Mouse (Mus musculus) forebrain, embryonic 14.5 days (tissue): Measurements from ENCODE around the gene Ube2d1. TPM values are rescaled to one million over a fixed set of nuclear protein-coding genes. Genes with fewer than 3 reads are reported as not detected.

Experiments
- ATAC-seq: fragments of 200-750 bp; cut with Nextera tagmentation; 2 replicates; pipeline ENCODE4 v1.8.0; 2017; ENCODE audit warnings: mild to moderate bottlenecking, moderate library complexity
- DNase-seq: peaks from one replicate; pipeline ENCODE4 v3.0.0-alpha.2; 2015; ENCODE audit warnings: low spot score
- H3K27ac ChIP-seq: fragments of 300-500 bp; sonication (generic); 2 replicates; pipeline ENCODE4 v1.5.1; 2014; ENCODE audit warnings: low read depth, mild to moderate bottlenecking, control low read depth, low read length, moderate library complexity
- H3K27me3 ChIP-seq: fragments of 300-500 bp; sonication (generic); replicated peaks from 2 replicates; pipeline ENCODE4 v1.6.1; 2014; ENCODE audit warnings: low read length, control low read depth, mixed read lengths; ENCODE audit not compliant: control insufficient read depth, insufficient read depth
- H3K36me3 ChIP-seq: fragments of 300-500 bp; sonication (generic); 2 replicates; pipeline ENCODE4 v1.6.1; 2014; ENCODE audit warnings: low read length, control low read depth; ENCODE audit not compliant: control insufficient read depth, insufficient read depth
- H3K4me1 ChIP-seq: fragments of 300-500 bp; sonication (generic); 2 replicates; pipeline ENCODE4 v1.6.1; 2014; ENCODE audit warnings: antibody characterized with exemption, low read length, control low read depth; ENCODE audit not compliant: control insufficient read depth, insufficient read depth
- H3K4me2 ChIP-seq: fragments of 300-500 bp; sonication (generic); 2 replicates; pipeline ENCODE4 v1.6.1; 2014; ENCODE audit warnings: mild to moderate bottlenecking, control low read depth, low read length
- H3K4me3 ChIP-seq: fragments of 300-500 bp; sonication (generic); 2 replicates; pipeline ENCODE4 v1.5.1; 2014; ENCODE audit warnings: low read depth, low read length, control low read depth
- H3K9ac ChIP-seq: fragments of 300-500 bp; sonication (generic); 2 replicates; pipeline ENCODE4 v1.6.1; 2014; ENCODE audit warnings: mild to moderate bottlenecking, low read length, control low read depth, moderate library complexity
- H3K9me3 ChIP-seq: fragments of 300-500 bp; sonication (generic); replicated peaks from 2 replicates; pipeline ENCODE4 v1.6.1; 2016; ENCODE audit warnings: low read length, control low read depth, mixed read lengths; ENCODE audit not compliant: control insufficient read depth
- WGBS: fragments of 180-500 bp; shearing (Covaris S2); extraction: QIAGEN DNeasy Blood & Tissue Kit; methylation state at CpG from one replicate; pipeline ENCODE4 v1.1.7; 2014; 5-methylcytosine and 5-hydroxymethylcytosine counted together
- polyA plus RNA-seq: library from polyadenylated mRNA; unstranded; fragments of >200 nt; fragmentation: Nextera tagmentation; extraction: Ambion mirVana; gene quantifications from 2 replicates; pipeline ENCODE4 v1.2.1, GENCODE M21; 2014

Gene Ube2d1
- polyA plus RNA-seq, 1 experiment from 2014 or later, result 239 TPM

DNA sequence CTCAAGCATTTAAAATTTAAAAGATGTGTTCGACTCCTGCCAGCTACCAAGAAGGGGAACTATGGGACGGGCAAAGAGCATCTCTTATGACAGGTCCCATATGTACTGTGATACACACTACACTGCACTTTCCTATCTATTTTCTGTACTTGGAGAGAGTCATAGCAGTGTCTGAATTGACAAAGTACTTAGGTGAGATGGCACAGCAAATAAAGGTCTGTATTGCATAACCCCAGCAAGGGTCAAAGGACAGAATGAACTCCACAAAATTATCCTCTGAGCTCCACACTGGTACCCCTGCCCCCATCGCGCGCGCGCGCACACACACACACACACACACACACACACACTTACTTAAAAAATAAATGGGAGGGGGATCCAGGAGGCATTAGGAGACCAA lies 51.0 kb downstream of the Ube2d1 start:
- Histone ChIP-seq H3K4me1 (peaks cover 3% of the 10 kb centered on the region; the same call in 1 of the 2 replicates), H3K36me3 (peaks cover 52% of the 10 kb centered on the region), H3K9me3 (no peaks in the 10 kb centered on the region), H3K27ac (no peak overlapping the region), H3K27me3 (no peaks in the 10 kb centered on the region), H3K4me3 (no peak overlapping the region), H3K4me2 (no peak overlapping the region), H3K9ac (no peak overlapping the region)
- WGBS, result 98% methylated on average over 8 of the region's 8 CpGs
- no peak for ATAC-seq
- no peak for DNase-seq

DNA sequence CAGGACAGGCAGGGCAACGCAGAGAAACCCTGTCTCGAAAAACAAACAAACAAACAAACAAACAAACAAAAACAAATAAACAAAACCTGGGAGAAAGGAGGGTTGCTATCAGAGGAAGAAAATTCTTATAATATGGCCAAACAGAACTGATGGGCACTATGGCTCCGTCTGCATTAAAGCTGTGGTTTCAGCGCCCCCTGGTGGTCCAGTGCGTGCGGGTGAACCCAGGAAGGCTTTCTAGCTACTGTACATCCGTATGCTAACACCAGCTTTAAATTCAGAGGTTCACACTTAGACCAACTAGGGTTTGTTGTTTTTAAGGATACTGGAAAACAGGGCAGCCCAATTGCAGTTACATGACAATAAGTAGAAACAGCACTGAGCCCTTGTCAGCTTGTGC lies 59.2 kb downstream of the Ube2d1 start:
- peaks cover 59% of the 10 kb centered on the region for H3K36me3 ChIP-seq
- no peaks in the 10 kb centered on the region for H3K27me3 ChIP-seq
- WGBS, result 40% methylated on average over 7 of the region's 7 CpGs
- H3K4me3 ChIP-seq, result no peak overlapping the region
- peak; percentile 54; the same call in 1 of the 2 replicates for ATAC-seq
- H3K4me1 ChIP-seq, result peaks cover 3% of the 10 kb centered on the region; the same call in 1 of the 2 replicates
- H3K9ac ChIP-seq, result no peak overlapping the region
- no peaks in the 10 kb centered on the region for H3K9me3 ChIP-seq
- no peak overlapping the region for H3K27ac ChIP-seq
- DNase-seq, result peak; percentile 78
- no peak overlapping the region for H3K4me2 ChIP-seq

DNA sequence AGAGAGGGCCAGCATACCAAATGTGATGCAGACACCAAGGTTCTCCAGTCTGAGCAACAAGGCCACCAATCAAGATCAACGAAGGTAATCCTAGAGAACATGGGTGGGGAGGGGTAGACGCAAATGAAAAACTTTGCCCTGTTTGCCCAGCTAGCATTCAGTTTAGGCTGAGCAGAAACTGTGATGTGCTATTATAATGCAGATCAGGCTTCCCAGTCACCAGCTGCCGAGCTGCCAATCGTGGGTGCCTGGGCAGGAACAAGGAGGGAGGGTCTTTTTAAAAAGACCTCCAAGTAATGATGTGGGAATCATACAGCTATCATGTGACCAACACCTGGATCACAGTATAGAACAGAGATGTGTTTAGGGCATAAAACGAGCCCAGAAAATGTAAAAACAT lies 62.0 kb downstream of the Ube2d1 start:
- H3K4me1 ChIP-seq, result peaks cover 3% of the 10 kb centered on the region; the same call in 1 of the 2 replicates
- no peak overlapping the region for H3K4me2 ChIP-seq
- H3K4me3 ChIP-seq, result no peak overlapping the region
- no peaks in the 10 kb centered on the region for H3K27me3 ChIP-seq
- H3K27ac ChIP-seq, result no peak overlapping the region; the same call in 1 of the 2 replicates
- DNase-seq (peak; percentile 65), ATAC-seq (peak; percentile 66)
- no peak overlapping the region for H3K9ac ChIP-seq
- 29% methylated on average over 5 of the region's 5 CpGs for WGBS
- no peaks in the 10 kb centered on the region for H3K9me3 ChIP-seq
- peaks cover 35% of the 10 kb centered on the region for H3K36me3 ChIP-seq

DNA sequence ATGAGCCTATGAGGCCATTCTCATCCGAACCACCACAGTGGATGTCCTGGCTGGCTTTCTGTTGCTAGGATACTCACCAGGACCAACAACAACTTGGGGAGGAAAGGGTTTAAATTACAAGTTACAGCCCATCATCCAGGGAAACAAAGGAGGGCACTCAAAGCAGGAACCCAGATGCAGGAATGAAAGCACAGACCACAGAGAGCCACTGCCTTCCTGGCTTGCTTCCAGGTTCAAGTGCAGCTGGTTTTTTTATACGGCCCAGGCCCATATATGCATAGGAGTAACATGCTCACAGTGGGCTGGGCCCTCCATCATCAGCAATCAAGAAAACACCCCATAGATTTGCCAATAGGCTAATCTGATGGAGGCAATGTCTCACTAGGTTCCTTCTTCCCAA lies 62.4 kb downstream of the Ube2d1 start:
- Histone ChIP-seq H3K4me1 (peaks cover 3% of the 10 kb centered on the region; the same call in 1 of the 2 replicates), H3K4me2 (no peak overlapping the region), H3K27ac (no peak overlapping the region; the same call in 1 of the 2 replicates), H3K36me3 (peaks cover 32% of the 10 kb centered on the region), H3K27me3 (no peaks in the 10 kb centered on the region), H3K4me3 (no peak overlapping the region), H3K9ac (no peak overlapping the region), H3K9me3 (no peaks in the 10 kb centered on the region)
- 42% methylated on average over 2 of the region's 2 CpGs for WGBS
- ATAC-seq (peak; percentile 60), DNase-seq (peak; percentile 50)

DNA sequence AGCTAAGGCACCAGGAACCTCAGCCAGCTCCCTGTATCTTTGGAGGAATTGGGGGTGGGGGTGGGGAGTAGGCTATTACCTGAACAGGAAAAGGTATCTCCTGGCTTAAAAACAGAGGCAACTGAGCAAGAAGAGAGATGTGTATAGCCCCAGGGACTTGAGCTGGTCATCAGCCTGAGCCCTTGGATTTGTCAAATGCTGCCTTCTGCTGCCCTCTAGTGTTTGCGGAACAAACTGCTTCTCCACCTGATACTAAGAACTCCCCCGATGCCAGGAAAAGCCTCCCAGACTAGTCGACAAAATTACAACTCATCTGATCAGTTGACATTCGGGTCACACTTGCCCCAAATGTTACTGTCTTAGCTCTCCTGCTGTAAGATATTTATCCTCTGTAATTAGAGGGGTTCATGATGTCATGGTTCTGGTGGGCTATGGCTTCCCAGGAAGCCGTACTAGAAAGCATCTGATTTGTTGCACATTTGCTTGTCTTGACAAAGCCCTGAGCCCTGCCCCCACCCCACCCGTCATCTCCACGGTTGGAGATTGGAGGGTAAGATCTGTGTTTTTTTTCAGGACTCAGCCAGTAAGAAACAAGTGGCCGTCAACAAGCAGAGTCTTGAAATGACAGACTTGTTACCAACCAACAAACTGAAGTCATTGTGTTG lies 66.7 kb downstream of the Ube2d1 start:
- Histone ChIP-seq H3K27ac (no peak overlapping the region), H3K36me3 (peaks cover 8% of the 10 kb centered on the region; the same call in 1 of the 2 replicates), H3K4me3 (no peak overlapping the region), H3K9ac (no peak overlapping the region; the same call in 1 of the 2 replicates), H3K4me2 (peak overlapping the region; percentile 24; the same call in 1 of the 2 replicates), H3K4me1 (no peaks in the 10 kb centered on the region; the same call in 1 of the 2 replicates), H3K9me3 (no peaks in the 10 kb centered on the region), H3K27me3 (no peaks in the 10 kb centered on the region)
- 18% methylated on average over 8 of the region's 8 CpGs for whole genome bisulfite sequencing
- DNase-seq, result peak; percentile 90
- ATAC-seq, result peak; percentile 78

DNA sequence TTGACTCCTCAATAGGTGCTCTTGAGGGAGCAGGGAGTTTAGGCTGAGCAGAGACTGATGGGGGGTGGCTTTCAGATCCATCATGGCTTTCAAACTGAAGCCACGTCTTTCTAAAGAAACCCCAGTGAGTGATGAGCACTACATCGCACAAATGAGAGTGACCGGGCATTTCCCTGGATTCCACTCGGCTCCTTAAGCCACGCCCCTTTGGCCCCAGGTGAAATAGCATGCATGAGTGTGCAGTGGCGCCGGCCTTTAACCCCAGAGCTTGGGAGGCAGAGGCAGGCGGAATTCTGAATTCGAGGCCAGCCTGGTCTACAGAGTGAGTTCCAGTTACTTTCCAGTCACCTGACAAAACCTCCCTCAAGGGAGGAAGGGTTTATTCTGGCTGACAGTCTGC lies 69.1 kb downstream of the Ube2d1 start:
- WGBS, result 71% methylated on average over 9 of the region's 9 CpGs
- no peak overlapping the region for H3K27ac ChIP-seq
- DNase-seq, result no peak
- no peaks in the 10 kb centered on the region for H3K9me3 ChIP-seq
- no peak overlapping the region for H3K9ac ChIP-seq
- no peaks in the 10 kb centered on the region for H3K4me1 ChIP-seq
- H3K27me3 ChIP-seq, result no peaks in the 10 kb centered on the region
- no peak for ATAC-seq
- no peaks in the 10 kb centered on the region for H3K36me3 ChIP-seq
- H3K4me3 ChIP-seq, result no peak overlapping the region
- no peak overlapping the region for H3K4me2 ChIP-seq

Other genes with a start within 250 kb of the Ube2d1 start
- gene Bicc1, start 125.6 kb downstream of the Ube2d1 start, polyA plus RNA-seq, result 3.2 and 3.8 TPM in 2 replicates
- gene Tfam, start 47.0 kb downstream of the Ube2d1 start, polyA plus RNA-seq, result 56.8 and 67.0 TPM in 2 replicates
- gene Cisd1, start 59.7 kb upstream of the Ube2d1 start, polyA plus RNA-seq, result 259 and 279 TPM in 2 replicates
- 16.2 and 17.7 TPM in 2 replicates for gene Ipmk, start 62.5 kb upstream of the Ube2d1 start, polyA plus RNA-seq